ENCODE assay signal across 8 mouse cellular contexts in the genomic region with DNA sequence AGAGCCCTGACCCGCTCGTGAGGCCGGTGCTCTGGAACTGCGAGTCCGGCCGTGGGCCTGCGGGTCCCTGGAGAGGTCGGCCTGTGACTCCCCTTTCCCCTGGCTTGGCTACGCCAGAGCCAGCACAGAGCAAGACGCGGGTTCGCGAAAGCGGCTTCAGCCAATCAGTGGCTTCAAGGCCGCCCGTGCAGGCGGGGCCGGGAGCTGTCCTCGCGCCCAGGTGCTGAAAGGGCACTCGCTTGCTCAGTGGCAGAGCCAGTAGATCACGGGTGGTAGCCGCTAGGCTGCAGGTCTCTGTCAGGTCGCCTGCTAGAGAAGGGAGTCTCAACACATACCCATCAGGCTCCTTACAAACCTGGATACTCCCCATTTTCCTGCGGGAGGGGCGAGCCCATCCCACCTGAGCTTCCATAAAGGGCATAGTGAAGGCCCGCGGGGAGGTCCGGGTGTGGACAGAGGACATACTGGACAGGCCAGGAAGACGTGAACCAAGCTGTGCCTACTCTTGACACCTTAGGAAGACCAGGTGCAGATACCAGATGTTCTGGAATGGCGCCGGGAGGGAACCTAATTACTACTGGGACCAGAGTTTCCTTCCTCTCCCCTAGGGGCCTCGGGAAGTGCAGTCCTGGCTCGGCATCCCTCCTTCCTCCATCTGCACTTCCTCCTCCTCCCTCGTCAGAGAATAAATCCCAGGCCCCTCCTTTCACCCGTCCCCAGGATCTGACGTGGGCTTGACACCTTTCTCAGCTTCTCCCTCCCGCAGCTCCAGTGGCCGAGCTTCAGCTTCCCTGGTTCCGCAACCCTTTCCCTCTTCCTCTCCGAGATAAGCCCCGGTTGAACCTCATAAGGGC. TPM values are rescaled to one million over a fixed set of nuclear protein-coding genes. Genes with fewer than 3 reads are reported as not detected.
A peak's percentile ranks its signal among the peaks of the same experiment; 100 is the strongest.
DNase-seq lines count a peak whose midpoint lies in the region; ATAC-seq lines count a peak whose summit lies in the region.

A gene (plus strand): TSS at position 771 of the 854 bp plus-strand sequence.

- ATAC-seq in common myeloid progenitor, adult 5-6 weeks (replicated peaks; ENCODE audit: low read depth, poor library complexity, severe bottlenecking) = peak; percentile 87
- peak; percentile 83 for ATAC-seq in megakaryocyte-erythroid progenitor cell, adult 5-6 weeks (replicated peaks; ENCODE audit: low FRiP score, low TSS enrichment, poor library complexity, severe bottlenecking)

- DNase-seq in adipocyte (ENCODE audit: low spot score) = peak; percentile 68
- DNase-seq in gastrocnemius, adult 8-10 months (ENCODE audit: low spot score in 2 of 2) = peak; percentile 65
- DNase-seq in hindlimb bud, embryonic 11.5 days (ENCODE audit: extremely low spot score, low read depth, low spot score) = peak; percentile 57
- peak; percentile 76 to 91 for DNase-seq in left cerebral cortex, postnatal 10 days (ENCODE audit: extremely low spot score in 1 of 2, low spot score in 2 of 2)
- DNase-seq in right cerebral cortex, postnatal 14 days = peak; percentile 85
- peak; percentile 91 for DNase-seq in urinary bladder, postnatal 25 days (ENCODE audit: low spot score)

- intact Hi-C loops in left cerebral cortex, postnatal 10 days (cut with DNase I) = loop anchor here (2.0 kb wide), 1 partner anchor 155 kb away; no protein-coding TSS in a partner anchor

RNA-seq across cellular contexts. Expression of the gene that starts here (rescaled TPM):
- total RNA-seq in common myeloid progenitor, adult 5-6 weeks (2017) = 0.14 and 1.9 TPM in 2 replicates
- 1 to 10 TPM in 1 of 4 experiments, under 1 TPM in 3; 0.19 to 1.1 (median 0.51) TPM for total RNA-seq in gastrocnemius, adult 8-10 months (2022)
- total RNA-seq in left cerebral cortex, postnatal 10 days (2021) = 100 to 1,000 TPM; 306 to 312 TPM
- total RNA-seq in megakaryocyte-erythroid progenitor cell, adult 5-6 weeks (2014; fragmentation: Nextera tagmentation) = 3.2 and 4.4 TPM in 2 replicates
- total RNA-seq in megakaryocyte-erythroid progenitor cell, adult 5-6 weeks (2017) = 0.76 TPM in 1 of 2 replicates, not detected in the other

Comparison
In these comparisons a context has a peak if more than half of its experiments do, and no peak if none do; other contexts are left out.
1. Peak in every context shown above with its lines: DNase-seq and ATAC-seq.
2. RNA of the gene that starts here (total RNA-seq): 306 to 312 TPM in left cerebral cortex, postnatal 10 days; 0.76 to 4.4 TPM in megakaryocyte-erythroid progenitor cell, adult 5-6 weeks, 0.19 to 1.1 TPM in gastrocnemius, adult 8-10 months and 0.14 to 1.9 TPM in common myeloid progenitor, adult 5-6 weeks; every median in the first group is over 10 times any median in the second.